Mouse (Mus musculus) ES-E14 (cell line): ENCODE measurements around the gene Pnpla7. TPM values are rescaled to one million over a fixed set of nuclear protein-coding genes. Genes with fewer than 3 reads are reported as not detected.

Experiments used
- DNase-seq: peaks from one replicate; pipeline ENCODE4 v3.0.0-alpha.2; 2013; ENCODE audit warnings: low read depth, low spot score
- H3K27ac ChIP-seq: 2 replicates; pipeline ENCODE4 v1.5.1; 2012; ENCODE audit warnings: low read depth, mild to moderate bottlenecking, low read length, moderate library complexity, mixed read lengths; ENCODE audit not compliant: poor library complexity, insufficient read depth, severe bottlenecking
- H3K36me3 ChIP-seq: 2 replicates; pipeline ENCODE4 v1.6.1; 2012; ENCODE audit warnings: mild to moderate bottlenecking, low read length, moderate library complexity, mixed read lengths; ENCODE audit not compliant: control insufficient read depth, poor library complexity, insufficient read depth, severe bottlenecking
- H3K4me1 ChIP-seq, 2 experiments: fragments of 150-350 bp in 1 of 2; sonication (generic) in 1 of 2; 2 replicates each; pipeline ENCODE4 v1.6.1; 2012; ENCODE audit warnings: low read length in 2 of 2, mild to moderate bottlenecking in 1 of 2, mixed read lengths in 1 of 2; ENCODE audit not compliant: control insufficient read depth in 2 of 2, insufficient read depth in 2 of 2, poor library complexity in 1 of 2
- H3K4me3 ChIP-seq, 2 experiments: fragments of 150-350 bp in 1 of 2; sonication (generic) in 1 of 2; 2 replicates each; pipeline ENCODE4 v1.5.1; 2012; ENCODE audit warnings: low read length in 2 of 2, low read depth in 1 of 2, mild to moderate bottlenecking in 1 of 2, mixed read lengths in 1 of 2; ENCODE audit not compliant: insufficient read depth in 1 of 2, poor library complexity in 1 of 2, severe bottlenecking in 1 of 2
- H3K9ac ChIP-seq: 2 replicates; pipeline ENCODE4 v1.6.1; 2012; ENCODE audit warnings: low read depth, mild to moderate bottlenecking, low read length, mixed read lengths; ENCODE audit not compliant: poor library complexity, insufficient read depth, severe bottlenecking
- H3K9me3 ChIP-seq: fragments of 150-350 bp; sonication (generic); 2 replicates; pipeline ENCODE4 v1.6.1; 2012; ENCODE audit warnings: low read depth, mild to moderate bottlenecking, low read length; ENCODE audit not compliant: control insufficient read depth, insufficient read depth
- CHD2 ChIP-seq: IDR thresholded peaks from 2 replicates; pipeline ENCODE4 v1.6.1; 2014; ENCODE audit warnings: mild to moderate bottlenecking, low read depth, low read length, inconsistent platforms
- HCFC1 ChIP-seq: IDR thresholded peaks from 2 replicates; pipeline ENCODE4 v1.6.1; 2012; ENCODE audit warnings: low read length, inconsistent platforms, borderline replicate concordance; ENCODE audit not compliant: insufficient read depth
- MAFK ChIP-seq: IDR thresholded peaks from 2 replicates; pipeline ENCODE4 v1.6.1; 2014; ENCODE audit warnings: mild to moderate bottlenecking, low read depth, low read length, inconsistent platforms; ENCODE audit not compliant: insufficient read depth
- ZC3H11A ChIP-seq: IDR thresholded peaks from 2 replicates; pipeline ENCODE4 v1.6.1; 2012; ENCODE audit warnings: low read depth, mild to moderate bottlenecking, inconsistent platforms, low read length, borderline replicate concordance
- ZNF384 ChIP-seq: IDR thresholded peaks from 2 replicates; pipeline ENCODE4 v1.6.1; 2012; ENCODE audit warnings: low read depth, low read length, inconsistent platforms
- in situ Hi-C, 2 experiments: fragments of 600-800 bp; cut with MboI; formaldehyde crosslinking; loops; one replicate each; pipeline ENCODE4 v1.15.1; 2025; ENCODE audit warnings: low sequenced_read_pairs in 2 of 2, inconsistent platforms in 1 of 2; ENCODE audit not compliant: unreplicated experiment in 2 of 2
- total RNA-seq: library from RNA; depleted of rRNA; stranded (reverse); fragments of 300-350 nt; gene quantifications from 2 replicates; pipeline ENCODE4 v1.2.3, GENCODE M21; 2012

Pnpla7 gene
- total RNA-seq, 1 experiment: 20.2 TPM

DNA sequence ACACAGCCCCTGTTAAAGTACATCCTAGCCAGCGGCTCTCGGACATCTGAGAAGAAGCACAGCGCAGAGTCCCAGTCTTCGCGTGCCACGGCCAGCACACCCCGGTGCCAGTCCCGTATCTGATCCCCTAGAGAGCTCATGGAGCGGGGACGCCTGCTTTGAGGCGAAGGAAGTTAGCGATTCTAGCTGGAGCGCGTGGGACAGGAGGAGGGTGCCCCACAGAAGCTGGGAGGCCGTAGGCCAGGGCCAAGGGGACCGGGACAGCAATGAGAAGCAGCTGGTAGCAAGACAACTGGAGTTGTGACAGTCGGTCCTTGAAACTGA, 118.9 kb downstream of the Pnpla7 start:
- H3K27ac ChIP-seq: no peak overlapping the region
- no peaks in the 10 kb centered on the region for H3K9me3 ChIP-seq
- H3K4me1 ChIP-seq: peaks cover 0 to 5% of the 10 kb centered on the region in 2 experiments; a peak in 1 of 4 replicates
- H3K36me3 ChIP-seq: no peaks in the 10 kb centered on the region
- in situ Hi-C loops: no loop called here
- 0 out of 4 replicates have a peak overlapping the region, but pooled peaks of 1 of the 2 experiments have one; percentile 13 for H3K4me3 ChIP-seq
- TF ChIP-seq ZNF384 (no peak), CHD2 (no peak), ZC3H11A (no peak), MAFK (no peak), HCFC1 (no peak)
- DNase-seq: no peak
- H3K9ac ChIP-seq: no peak overlapping the region

DNA sequence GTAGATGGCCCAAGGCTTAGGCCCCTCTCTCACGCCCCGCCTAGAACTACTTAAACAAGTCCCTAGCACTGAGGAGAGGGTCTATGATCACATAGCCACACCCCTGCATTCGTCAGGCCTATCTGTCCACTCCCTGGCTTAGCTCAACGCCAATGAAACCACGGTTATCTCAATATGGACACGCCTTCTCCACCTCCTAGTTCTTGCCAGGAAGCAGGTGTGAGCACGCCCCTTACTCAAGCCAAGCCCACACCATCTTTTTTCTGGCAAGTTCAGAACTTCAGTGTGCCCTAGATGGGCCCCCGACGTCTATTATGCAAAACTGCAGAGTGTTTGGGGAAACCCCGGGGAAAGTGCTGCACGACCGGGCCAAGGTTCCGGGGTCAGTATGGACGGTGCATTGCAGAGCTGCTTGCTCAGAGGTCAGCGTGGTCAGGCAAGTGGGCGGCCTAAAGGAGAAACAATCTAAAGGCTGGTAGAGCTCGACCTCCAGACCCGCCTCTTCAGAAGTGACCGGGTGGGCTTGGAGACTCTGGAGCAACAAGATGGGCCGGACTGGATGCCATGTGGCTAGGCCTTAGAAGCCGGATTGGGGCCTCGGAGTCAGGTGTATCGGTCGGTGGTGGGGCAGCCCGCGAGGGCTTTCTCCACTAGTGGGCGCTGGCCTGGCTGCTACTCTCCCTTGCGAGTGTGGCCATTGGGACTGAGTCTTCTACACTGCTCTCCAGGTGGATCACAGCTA, 119.4 kb downstream of the Pnpla7 start, which contains the start of gene Noxa1:
TSS of gene Noxa1 (minus strand) at position 41 of the 742 bp plus-strand sequence.
- H3K4me3 ChIP-seq: peak within 1 kb of the TSS in 1 of 2 experiments; percentile 23; a peak in 1 of 4 replicates
- H3K9ac ChIP-seq: no peak within 1 kb of the TSS

DNA sequence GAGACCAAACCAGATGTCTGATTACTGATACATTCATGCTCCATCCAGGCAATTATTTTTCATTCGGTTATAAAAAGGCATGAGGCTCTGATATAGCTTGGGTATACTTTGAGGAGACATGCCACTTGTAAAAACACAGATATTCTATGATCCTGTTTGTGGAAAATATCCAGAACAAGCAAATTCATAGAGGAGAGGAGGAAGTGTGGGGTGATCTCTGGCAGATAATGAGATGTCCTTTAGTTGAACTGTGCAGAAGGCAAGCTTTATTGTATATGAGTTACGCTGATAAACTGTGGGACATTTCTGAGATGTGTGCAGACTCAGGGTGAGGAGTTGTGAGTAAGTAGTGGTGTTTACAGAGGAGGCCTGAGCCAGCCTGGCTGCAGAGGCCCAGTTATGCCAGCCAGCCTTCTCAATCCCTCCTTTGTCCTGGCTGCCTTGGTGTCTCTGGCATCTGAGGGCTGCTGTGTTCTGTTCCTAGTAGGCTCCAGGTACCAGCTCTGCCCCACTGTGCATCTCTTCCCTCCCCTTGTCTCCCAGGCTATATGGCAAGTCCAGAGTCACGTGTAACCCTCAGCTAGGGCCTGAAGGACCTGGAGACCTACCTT, 122.3 kb downstream of the Pnpla7 start:
- Histone ChIP-seq H3K4me3 (no peak overlapping the region), H3K9me3 (no peaks in the 10 kb centered on the region), H3K4me1 (peaks cover 0 to 5% of the 10 kb centered on the region in 2 experiments; a peak in 1 of 4 replicates), H3K27ac (no peak overlapping the region), H3K36me3 (no peaks in the 10 kb centered on the region), H3K9ac (no peak overlapping the region)
- in situ Hi-C loops: no loop called here
- DNase-seq: no peak
- no peak for TF ChIP-seq CHD2
- TF ChIP-seq MAFK: no peak
- no peak for TF ChIP-seq HCFC1
- TF ChIP-seq ZNF384: no peak

More for the DNA sequence above, 119.4 kb downstream of the Pnpla7 start, which contains the start of gene Noxa1:
- no peak for TF ChIP-seq ZC3H11A
- TF ChIP-seq MAFK: no peak
- no peak for TF ChIP-seq ZNF384
- H3K4me1 ChIP-seq: peaks cover 0 to 5% of the 10 kb centered on the region in 2 experiments; a peak in 1 of 4 replicates
- in situ Hi-C loops: no loop called here
- no peak within 1 kb of the TSS for H3K27ac ChIP-seq
- no peak for DNase-seq
- no peaks in the 10 kb centered on the region for H3K9me3 ChIP-seq
- H3K36me3 ChIP-seq: no peaks in the 10 kb centered on the region

GRCm38 (mm10) chr2:25098956-25099355, 123.1 kb downstream of the Pnpla7 start:
- DNase-seq: no peak
- no peak for TF ChIP-seq HCFC1
- no peak for TF ChIP-seq ZNF384
- no peak for TF ChIP-seq CHD2
- TF ChIP-seq ZC3H11A: no peak
- no peak for TF ChIP-seq MAFK
- Histone ChIP-seq H3K4me3 (no peak overlapping the region), H3K9me3 (no peaks in the 10 kb centered on the region), H3K36me3 (no peaks in the 10 kb centered on the region), H3K27ac (no peak overlapping the region), H3K4me1 (peaks cover 0 to 5% of the 10 kb centered on the region in 2 experiments; a peak in 1 of 4 replicates), H3K9ac (no peak overlapping the region)
- in situ Hi-C loops: no loop called here
